Mouse (Mus musculus) limb, embryonic 11.5 days (tissue): ENCODE measurements around the gene Sec1. TPM values are rescaled to one million over a fixed set of nuclear protein-coding genes. Genes with fewer than 3 reads are reported as not detected.

ENCODE experiments used
- ATAC-seq: fragments of 200-750 bp; cut with Nextera tagmentation; 2 replicates; pipeline ENCODE4 v1.8.0; 2017; ENCODE audit warnings: low read depth; ENCODE audit not compliant: insufficient number of reproducible peaks, low FRiP score, low TSS enrichment
- DNase-seq: peaks from one replicate; pipeline ENCODE4 v3.0.0-alpha.2; 2015; ENCODE audit warnings: low spot score
- H3K27ac ChIP-seq: fragments of 300-500 bp; sonication (generic); replicated peaks from 2 replicates; pipeline ENCODE4 v1.5.1; 2014; ENCODE audit warnings: low read depth, mild to moderate bottlenecking, low read length
- H3K27me3 ChIP-seq: fragments of 300-500 bp; sonication (generic); 2 replicates; pipeline ENCODE4 v1.6.1; 2014; ENCODE audit warnings: mild to moderate bottlenecking, low read length, mixed read lengths; ENCODE audit not compliant: control insufficient read depth, insufficient read depth
- H3K36me3 ChIP-seq: fragments of 300-500 bp; sonication (generic); 2 replicates; pipeline ENCODE4 v1.6.1; 2014; ENCODE audit warnings: mild to moderate bottlenecking, low read length, moderate library complexity, mixed read lengths; ENCODE audit not compliant: control insufficient read depth, insufficient read depth
- H3K4me1 ChIP-seq: fragments of 300-500 bp; sonication (generic); 2 replicates; pipeline ENCODE4 v1.6.1; 2014; ENCODE audit warnings: low read length, mixed read lengths; ENCODE audit not compliant: control insufficient read depth, insufficient read depth
- H3K4me2 ChIP-seq: fragments of 300-500 bp; sonication (generic); 2 replicates; pipeline ENCODE4 v1.6.1; 2014; ENCODE audit warnings: low read depth, mild to moderate bottlenecking, moderate library complexity; ENCODE audit not compliant: severe bottlenecking
- H3K4me3 ChIP-seq: fragments of 300-500 bp; sonication (generic); 2 replicates; pipeline ENCODE4 v1.5.1; 2014; ENCODE audit warnings: low read depth, low read length
- H3K9ac ChIP-seq: fragments of 300-500 bp; sonication (generic); 2 replicates; pipeline ENCODE4 v1.6.1; 2014; ENCODE audit warnings: mild to moderate bottlenecking, low read length
- H3K9me3 ChIP-seq: fragments of 300-500 bp; sonication (generic); 2 replicates; pipeline ENCODE4 v1.6.1; 2016; ENCODE audit warnings: low read length; ENCODE audit not compliant: control insufficient read depth
- WGBS: fragments of 180-500 bp; shearing (Covaris S2); extraction: QIAGEN DNeasy Blood & Tissue Kit; methylation state at CpG from one replicate; pipeline ENCODE4 v1.1.7; 2014; 5-methylcytosine and 5-hydroxymethylcytosine counted together
- polyA plus RNA-seq: library from polyadenylated mRNA; unstranded; fragments of >200 nt; fragmentation: Nextera tagmentation; extraction: Ambion mirVana; gene quantifications from 2 replicates; pipeline ENCODE4 v1.2.1, GENCODE M21; 2014

The Sec1 gene
- polyA plus RNA-seq, 1 experiment from 2014 or later, result 0.37 TPM

GRCm38 (mm10) chr7:45642083-45642482 is 52.1 kb downstream of the Sec1 start:
- H3K4me1 ChIP-seq, result peaks cover 17% of the 10 kb centered on the region
- no peak overlapping the region for H3K27ac ChIP-seq
- no peaks in the 10 kb centered on the region for H3K36me3 ChIP-seq
- ATAC-seq, result no peak
- no peaks in the 10 kb centered on the region for H3K9me3 ChIP-seq
- H3K27me3 ChIP-seq, result no peaks in the 10 kb centered on the region
- 88% methylated on average over 5 of the region's 5 CpGs for WGBS
- peak overlapping the region; percentile 68 for H3K4me2 ChIP-seq
- no peak for DNase-seq
- no peak overlapping the region for H3K4me3 ChIP-seq
- H3K9ac ChIP-seq, result no peak overlapping the region

GRCm38 (mm10) chr7:45641391-45642040 is 52.7 kb downstream of the Sec1 start:
- H3K4me2 ChIP-seq, result no peak overlapping the region

GRCm38 (mm10) chr7:45640191-45640957 is 53.8 kb downstream of the Sec1 start:
- 0 out of 2 replicates have a peak, but pooled peaks cover 2% of the 10 kb centered on the region for H3K36me3 ChIP-seq
- no peak overlapping the region for H3K4me2 ChIP-seq
- no peak overlapping the region for H3K4me3 ChIP-seq
- 75% methylated on average over 19 of the region's 19 CpGs for whole genome bisulfite sequencing
- H3K27me3 ChIP-seq, result no peaks in the 10 kb centered on the region
- DNase-seq, result no peak
- no peak overlapping the region for H3K27ac ChIP-seq
- H3K4me1 ChIP-seq, result peaks cover 17% of the 10 kb centered on the region
- H3K9ac ChIP-seq, result no peak overlapping the region
- no peaks in the 10 kb centered on the region for H3K9me3 ChIP-seq
- ATAC-seq, result no peak

More at GRCm38 (mm10) chr7:45641391-45642040, 52.7 kb downstream of the Sec1 start:
- Histone ChIP-seq H3K36me3 (no peaks in the 10 kb centered on the region), H3K4me1 (peaks cover 17% of the 10 kb centered on the region), H3K27me3 (no peaks in the 10 kb centered on the region), H3K27ac (no peak overlapping the region), H3K9me3 (no peaks in the 10 kb centered on the region), H3K4me3 (no peak overlapping the region), H3K9ac (no peak overlapping the region)
- no peak for ATAC-seq
- DNase-seq, result no peak
- WGBS, result 66% methylated on average over 13 of the region's 17 CpGs

- Histone ChIP-seq H3K4me2 (no peak within 1 kb of the TSS), H3K27me3 (no peaks in the 10 kb centered on the region), H3K4me3 (no peak within 1 kb of the TSS), H3K4me1 (peaks cover 15% of the 10 kb centered on the region), H3K36me3 (0 out of 2 replicates have a peak, but pooled peaks cover 2% of the 10 kb centered on the region), H3K27ac (no peak within 1 kb of the TSS), H3K9me3 (no peaks in the 10 kb centered on the region), H3K9ac (no peak within 1 kb of the TSS)
- ATAC-seq, result no peak
- WGBS, result 22% methylated on average over 19 of the region's 19 CpGs
- DNase-seq, result no peak
Measured at GRCm38 (mm10) chr7:45639561-45640027, 54.6 kb downstream of the Sec1 start, which contains the start of gene Mamstr. TSS of gene Mamstr (plus strand) at chr7:45639977.

DNA sequence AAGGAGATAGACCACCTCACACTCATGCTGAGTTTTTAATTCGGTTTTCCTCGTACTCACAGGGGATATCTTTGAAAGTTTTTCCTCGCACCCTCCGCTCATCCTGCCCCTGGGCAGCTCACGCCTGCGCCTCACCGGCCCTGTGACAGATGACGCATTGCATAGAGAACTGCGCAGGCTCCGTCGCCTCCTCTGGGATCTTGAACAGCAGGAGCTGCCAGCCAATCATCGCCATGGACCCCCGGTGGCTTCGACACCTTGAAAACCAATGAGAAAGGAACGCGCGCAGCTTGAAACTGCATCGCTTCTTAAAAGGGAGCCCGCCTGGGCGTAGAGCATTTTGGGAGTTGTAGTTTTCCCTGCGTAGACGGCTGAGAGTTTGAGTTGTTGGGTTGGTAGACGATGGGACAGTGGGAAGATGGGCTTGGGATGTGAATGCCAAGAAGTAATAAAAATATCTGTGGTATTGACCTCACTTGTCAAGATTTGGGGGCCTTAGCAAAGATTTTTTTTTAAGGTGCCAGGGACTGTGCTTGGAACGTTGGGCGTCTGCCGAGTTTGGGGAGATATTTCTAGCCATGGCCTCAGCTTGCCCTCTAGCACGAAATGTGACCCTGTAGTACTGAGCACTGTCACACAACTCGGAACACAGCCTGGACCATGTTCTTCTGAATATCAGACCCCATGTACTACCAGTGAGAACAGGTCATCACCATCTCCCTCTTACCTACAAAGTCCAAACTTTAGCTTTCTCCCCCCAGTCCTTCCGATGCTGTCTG is 55.4 kb downstream of the Sec1 start:
- Histone ChIP-seq H3K4me1 (peaks cover 13% of the 10 kb centered on the region), H3K9ac (no peak overlapping the region), H3K36me3 (0 out of 2 replicates have a peak, but pooled peaks cover 2% of the 10 kb centered on the region), H3K4me3 (peak overlapping the region; percentile 19), H3K27ac (no peak overlapping the region), H3K9me3 (no peaks in the 10 kb centered on the region), H3K27me3 (no peaks in the 10 kb centered on the region), H3K4me2 (peak overlapping the region; percentile 45)
- WGBS, result 15% methylated on average over 29 of the region's 29 CpGs
- DNase-seq, result peak; percentile 96
- peak; percentile 71 for ATAC-seq

DNA sequence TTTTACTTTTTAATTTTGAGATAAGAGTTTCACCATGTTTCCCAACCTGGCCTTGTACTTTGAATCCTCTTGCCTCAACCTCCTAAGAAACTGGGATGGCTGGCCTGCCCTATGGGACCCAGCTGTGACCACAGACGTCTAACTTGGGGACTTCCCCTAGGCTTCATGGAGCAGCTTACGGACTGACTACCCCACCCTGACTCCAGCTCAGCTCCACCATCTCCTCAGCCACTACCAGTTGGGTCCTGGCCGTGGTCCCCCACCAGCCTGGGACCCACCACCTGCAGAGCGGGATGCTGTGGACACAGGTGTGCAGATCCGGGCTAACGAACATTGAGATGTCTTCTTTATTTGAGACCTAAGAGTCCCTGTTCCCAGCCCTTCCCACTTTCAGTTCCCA is 56.5 kb downstream of the Sec1 start:
- 93% methylated on average over 6 of the region's 6 CpGs for WGBS
- ATAC-seq, result no peak
- H3K9me3 ChIP-seq, result no peaks in the 10 kb centered on the region
- H3K4me2 ChIP-seq, result 0 out of 2 replicates have a peak overlapping the region, but pooled peaks have one; percentile 5
- H3K9ac ChIP-seq, result no peak overlapping the region
- DNase-seq, result no peak
- H3K27ac ChIP-seq, result no peak overlapping the region
- H3K36me3 ChIP-seq, result 0 out of 2 replicates have a peak, but pooled peaks cover 2% of the 10 kb centered on the region
- 0 out of 2 replicates have a peak, but pooled peaks cover 4% of the 10 kb centered on the region for H3K27me3 ChIP-seq
- no peak overlapping the region for H3K4me3 ChIP-seq
- H3K4me1 ChIP-seq, result peaks cover 12% of the 10 kb centered on the region

DNA sequence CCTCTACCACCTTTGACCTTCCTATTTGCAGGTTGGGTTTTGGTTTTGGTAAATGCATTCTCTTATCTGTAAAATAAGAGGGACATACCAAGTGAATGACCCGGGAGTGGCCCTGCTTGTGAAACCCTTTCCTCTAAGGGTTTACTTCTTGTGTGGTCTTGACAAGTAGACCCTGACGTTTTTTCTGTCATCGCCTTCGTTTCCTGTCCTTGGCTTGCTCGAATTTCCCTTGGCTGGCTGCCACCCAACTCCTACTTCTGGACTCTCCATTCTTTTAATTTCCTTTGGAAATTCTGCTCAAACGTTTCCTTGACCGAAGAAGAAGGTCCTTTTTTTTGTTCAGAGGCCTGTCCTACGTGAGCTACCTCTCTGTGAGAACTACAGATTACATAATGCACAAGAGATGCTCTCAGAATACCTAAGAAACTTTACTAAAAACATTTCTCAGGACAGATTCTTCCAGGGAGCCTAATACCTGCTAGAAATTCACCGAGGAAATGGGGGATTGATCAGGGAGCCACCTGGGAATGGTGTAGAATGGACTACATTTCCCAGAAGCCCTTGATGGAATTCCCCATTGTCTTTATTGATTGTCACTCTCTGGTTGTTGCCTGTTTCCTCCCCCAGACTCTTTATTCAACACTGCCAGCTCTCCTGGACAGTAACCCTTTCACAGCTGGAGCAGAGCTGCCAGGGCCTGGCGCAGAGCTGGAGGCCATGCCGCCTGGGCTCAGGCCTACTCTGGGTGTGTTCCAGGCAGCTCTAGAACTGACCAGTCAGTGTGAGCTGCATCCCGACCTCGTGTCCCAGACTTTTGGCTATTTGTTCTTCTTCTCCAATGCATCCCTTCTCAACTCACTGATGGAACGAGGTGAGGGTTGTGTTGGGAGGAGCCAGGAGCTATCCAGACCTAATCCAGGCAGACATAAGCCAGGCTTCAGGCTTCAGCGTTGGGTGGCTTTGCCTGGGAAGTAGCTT is 58.2 kb downstream of the Sec1 start:
- Histone ChIP-seq H3K4me2 (no peak overlapping the region), H3K27ac (no peak overlapping the region), H3K27me3 (0 out of 2 replicates have a peak, but pooled peaks cover 4% of the 10 kb centered on the region), H3K4me1 (peaks cover 12% of the 10 kb centered on the region; the same call in 1 of the 2 replicates), H3K9ac (no peak overlapping the region), H3K4me3 (no peak overlapping the region), H3K36me3 (0 out of 2 replicates have a peak, but pooled peaks cover 2% of the 10 kb centered on the region), H3K9me3 (no peaks in the 10 kb centered on the region)
- ATAC-seq (no peak), DNase-seq (no peak)
- 89% methylated on average over 15 of the region's 15 CpGs for WGBS
